In the genomic region with DNA sequence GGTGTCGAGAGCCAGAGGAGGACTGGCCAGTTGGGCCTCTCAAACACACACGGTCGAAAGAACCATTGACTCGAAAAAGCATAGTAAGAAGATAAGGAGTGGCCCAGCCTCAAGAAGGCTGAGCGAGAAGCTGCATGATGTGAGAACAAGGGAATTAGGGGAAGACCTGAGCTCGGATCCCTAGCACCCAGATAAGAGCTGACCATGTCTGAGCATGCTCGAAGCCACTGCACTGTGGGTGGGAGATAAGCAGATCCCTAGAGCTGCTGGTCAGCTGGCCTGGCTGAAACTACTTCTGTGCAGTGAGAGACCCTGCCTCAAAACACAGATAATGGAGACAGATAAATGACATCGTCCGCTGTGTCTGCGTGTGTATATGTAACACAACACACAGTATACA, we compare ENCODE assay signal across 15 mouse cellular contexts.
DNase-seq lines count a peak whose midpoint lies in the region; ATAC-seq lines count a peak whose summit lies in the region.
"Had no signal": no experiment of that assay in that cellular context is flagged by ENCODE, and none has a peak within 500 bp of the region (broad histone marks: within the 10 kb centered on the region; RNA-seq: fewer than 3 reads in every experiment).

No protein-coding gene starts in this region.

- no peak overlapping the region for H3K4me3 ChIP-seq in heart, embryonic 10.5 days
- no peak overlapping the region for H3K4me3 ChIP-seq in kidney, embryonic 16.5 days (ENCODE audit: low read length)
- no peak overlapping the region for H3K4me3 ChIP-seq in intestine, embryonic 14.5 days (ENCODE audit: low read depth, low read length)
- H3K4me3 ChIP-seq: midbrain, embryonic 12.5 days had no signal

- no peaks in the 10 kb centered on the region for H3K27me3 ChIP-seq in heart, embryonic 10.5 days (ENCODE audit: insufficient read depth, poor library complexity, severe bottlenecking)
- no peaks in the 10 kb centered on the region for H3K27me3 ChIP-seq in kidney, embryonic 16.5 days (ENCODE audit: insufficient read depth, low read length)
- H3K27me3 ChIP-seq in intestine, embryonic 14.5 days (replicated peaks; ENCODE audit: control insufficient read depth, insufficient read depth, low read length) = no peaks in the 10 kb centered on the region
- H3K27me3 ChIP-seq: midbrain, embryonic 12.5 days had no signal

- no peaks in the 10 kb centered on the region for H3K36me3 ChIP-seq in heart, embryonic 10.5 days
- H3K36me3 ChIP-seq in kidney, embryonic 16.5 days (ENCODE audit: insufficient read depth, low read length) = no peaks in the 10 kb centered on the region
- H3K36me3 ChIP-seq in intestine, embryonic 14.5 days (ENCODE audit: control insufficient read depth, insufficient read depth, low read length) = no peaks in the 10 kb centered on the region
- H3K36me3 ChIP-seq: midbrain, embryonic 12.5 days had no signal

- ATAC-seq in kidney, embryonic 16.5 days (ENCODE audit: low FRiP score, low TSS enrichment) = no peak
- no peak for ATAC-seq in intestine, embryonic 14.5 days (replicated peaks; ENCODE audit: low FRiP score, low TSS enrichment, low read depth)
- peak; percentile 25 for ATAC-seq in megakaryocyte-erythroid progenitor cell, adult 5-6 weeks (replicated peaks; ENCODE audit: low FRiP score, low TSS enrichment, poor library complexity, severe bottlenecking)
- ATAC-seq in CD4-positive, CD25-positive, alpha-beta regulatory T cell, adult 4 months = no peak

- peak; percentile 94 for DNase-seq in heart, embryonic 10.5 days (ENCODE audit: low spot score)
- DNase-seq in heart, postnatal 14 days = no peak
- no peak for DNase-seq in kidney, adult 18-20 months
- DNase-seq in intestine, embryonic 14.5 days (ENCODE audit: low spot score) = no peak
- no peak for DNase-seq in gastrocnemius, postnatal 36 days
- DNase-seq: adrenal gland, postnatal 14 days; cerebellum, adult 9-11 months; embryo, embryonic 11 days; kidney, postnatal 25 days; lung, adult 18-20 months; right cerebral cortex, postnatal 14 days had no signal

- no peak overlapping the region for H3K4me2 ChIP-seq in kidney, embryonic 16.5 days (replicated peaks; ENCODE audit: low read depth, low read length)
- H3K4me2 ChIP-seq in intestine, embryonic 14.5 days (ENCODE audit: low read length) = no peak overlapping the region
- H3K4me2 ChIP-seq: midbrain, embryonic 12.5 days had no signal

- peaks cover 65% of the 10 kb centered on the region for H3K4me1 ChIP-seq in heart, embryonic 10.5 days
- H3K4me1 ChIP-seq in kidney, embryonic 16.5 days (ENCODE audit: insufficient read depth, low read length) = peaks cover 17% of the 10 kb centered on the region
- peaks cover 30% of the 10 kb centered on the region for H3K4me1 ChIP-seq in intestine, embryonic 14.5 days (replicated peaks; ENCODE audit: control insufficient read depth, insufficient read depth, low read length)

- no peak overlapping the region for H3K9ac ChIP-seq in kidney, embryonic 16.5 days (replicated peaks; ENCODE audit: low read length)
- H3K9ac ChIP-seq in intestine, embryonic 14.5 days (ENCODE audit: low read length) = no peak overlapping the region
- H3K9ac ChIP-seq: midbrain, embryonic 12.5 days had no signal

- intact Hi-C loops in heart, postnatal 14 days (cut with DNase I) = no loop called here
- intact Hi-C loops in gastrocnemius, postnatal 36 days (cut with DNase I) = no loop called here

- 38% methylated on average over 10 of the region's 10 CpGs for WGBS in heart, embryonic 10.5 days
- 85% methylated on average over 10 of the region's 10 CpGs for WGBS in kidney, embryonic 16.5 days
- 78% methylated on average over 10 of the region's 10 CpGs for WGBS in intestine, embryonic 14.5 days

- H3K27ac ChIP-seq in heart, embryonic 10.5 days = peak overlapping the region; percentile 90
- 0 out of 2 replicates have a peak overlapping the region, but pooled peaks have one; percentile 63 for H3K27ac ChIP-seq in kidney, embryonic 16.5 days (ENCODE audit: low read length)
- H3K27ac ChIP-seq in intestine, embryonic 14.5 days (ENCODE audit: low read depth) = peak overlapping the region; percentile 58; the same call in 1 of the 2 replicates
- H3K27ac ChIP-seq: midbrain, embryonic 12.5 days had no signal

- H3K9me3 ChIP-seq in heart, embryonic 10.5 days = no peaks in the 10 kb centered on the region
- H3K9me3 ChIP-seq in kidney, embryonic 16.5 days (ENCODE audit: low read length) = no peaks in the 10 kb centered on the region
- H3K9me3 ChIP-seq in intestine, embryonic 14.5 days (ENCODE audit: control insufficient read depth, low read length) = no peaks in the 10 kb centered on the region
- H3K9me3 ChIP-seq: midbrain, embryonic 12.5 days had no signal
